Mouse (Mus musculus): ENCODE results near the gene Tprkb.
"Not testable (repeated sequence)": the region's sequence is repeated elsewhere in the genome, so short reads cannot be mapped to it uniquely, and the experiment has no call there.

The Tprkb gene

DNA sequence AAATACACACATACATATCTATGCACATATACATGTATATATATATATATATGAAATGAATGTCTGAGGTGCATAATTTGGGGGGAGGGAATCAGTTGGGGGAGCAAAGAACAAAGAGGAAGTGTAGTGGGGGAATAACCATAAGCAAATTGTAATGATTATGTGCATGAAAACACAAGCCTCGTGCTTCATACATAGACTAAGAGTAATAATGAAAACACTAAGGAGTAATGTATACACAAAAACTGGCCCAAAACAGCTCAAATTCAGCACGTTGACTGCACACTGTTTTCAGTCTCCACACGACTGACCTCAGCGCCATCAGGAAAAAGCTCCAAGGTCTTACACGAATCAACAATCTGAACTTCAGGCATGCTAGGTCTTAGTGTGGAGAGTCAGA, 64.6 kb downstream of the Tprkb start:
- no peak for DNase-seq

- not testable (repeated sequence) for DNase-seq
Observed at GRCm38 (mm10) chr6:85978736-85979135, 67.1 kb downstream of the Tprkb start.

All from kidney, postnatal 25 days (tissue).